Mouse (Mus musculus): ENCODE data around the gene Rnf130. TPM values are rescaled to one million over a fixed set of nuclear protein-coding genes. Genes with fewer than 3 reads are reported as not detected.
"Not testable (repeated sequence)": the region's sequence is repeated elsewhere in the genome, so short reads cannot be mapped to it uniquely, and the experiment has no call there.

Rnf130 gene
- polyA plus RNA-seq, 1 experiment from 2014 or later, result 75.0 TPM

DNA sequence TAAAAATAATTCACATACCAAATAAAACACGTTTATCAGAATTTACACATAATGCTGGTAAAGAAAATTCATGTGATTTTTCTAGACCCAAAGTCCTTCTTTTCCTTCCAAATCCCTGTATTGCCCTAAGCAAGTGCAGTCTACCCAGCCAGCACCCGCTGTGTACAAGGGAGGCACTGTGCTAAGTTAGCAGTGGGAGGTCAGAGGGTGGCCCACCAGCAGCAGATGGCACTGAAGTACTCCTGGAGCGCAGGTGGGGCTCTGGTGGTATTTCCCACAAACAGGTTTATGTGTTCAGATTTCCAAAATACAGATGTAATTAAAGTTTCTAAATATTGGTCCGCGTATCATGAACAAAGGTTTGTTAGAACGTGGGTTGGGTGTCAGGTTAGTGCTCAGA, 71.9 kb downstream of the Rnf130 start:
- Histone ChIP-seq H3K4me1 (ENCODE audit: insufficient read depth) (0 out of 2 replicates have a peak, but pooled peaks cover 3% of the 10 kb centered on the region), H3K27ac (ENCODE audit: low read depth) (no peak overlapping the region), H3K4me3 (ENCODE audit: low read depth, low read length) (no peak overlapping the region), H3K4me2 (ENCODE audit: low read depth, low read length) (no peak overlapping the region), H3K9me3 (ENCODE audit: low read length) (no peaks in the 10 kb centered on the region), H3K9ac (replicated peaks) (no peak overlapping the region), H3K36me3 (replicated peaks; ENCODE audit: insufficient read depth, low read length) (peaks cover 14% of the 10 kb centered on the region; the same call in 1 of the 2 replicates), H3K27me3 (ENCODE audit: insufficient read depth, low read length) (no peaks in the 10 kb centered on the region)
- WGBS (ENCODE audit: insufficient replicate concordance), result 84% methylated on average over 6 of the region's 6 CpGs
- TF ChIP-seq CTCF (IDR thresholded peaks at IDR 0.05; ENCODE audit: low read depth), result no peak
- TF ChIP-seq EP300 (IDR thresholded peaks at IDR 0.05; ENCODE audit: low read depth), result no peak
- ATAC-seq, result no peak
- no peak for DNase-seq

- H3K36me3 ChIP-seq (replicated peaks; ENCODE audit: insufficient read depth, low read length), result peaks cover 13% of the 10 kb centered on the region; the same call in 1 of the 2 replicates
- no peak for TF ChIP-seq CTCF (IDR thresholded peaks at IDR 0.05; ENCODE audit: low read depth)
- TF ChIP-seq EP300 (IDR thresholded peaks at IDR 0.05; ENCODE audit: low read depth), result no peak
- H3K27ac ChIP-seq (ENCODE audit: low read depth), result no peak overlapping the region
- no peaks in the 10 kb centered on the region for H3K27me3 ChIP-seq (ENCODE audit: insufficient read depth, low read length)
- H3K4me2 ChIP-seq (ENCODE audit: low read depth, low read length), result no peak overlapping the region
- DNase-seq (no peak), ATAC-seq (no peak)
- H3K9ac ChIP-seq (replicated peaks), result no peak overlapping the region
- H3K9me3 ChIP-seq (ENCODE audit: low read length), result no peaks in the 10 kb centered on the region
- WGBS (ENCODE audit: insufficient replicate concordance), result 61% methylated on average over 8 of the region's 8 CpGs
- H3K4me3 ChIP-seq (ENCODE audit: low read depth, low read length), result no peak overlapping the region
- 0 out of 2 replicates have a peak, but pooled peaks cover 6% of the 10 kb centered on the region for H3K4me1 ChIP-seq (ENCODE audit: insufficient read depth)
These were observed 73.9 kb downstream of the Rnf130 start for GRCm38 (mm10) chr11:50098961-50099481.

- no peak overlapping the region for H3K4me2 ChIP-seq (ENCODE audit: low read depth, low read length)
- H3K36me3 ChIP-seq (replicated peaks; ENCODE audit: insufficient read depth, low read length), result peaks cover 13% of the 10 kb centered on the region; the same call in 1 of the 2 replicates
These were observed 74.5 kb downstream of the Rnf130 start for GRCm38 (mm10) chr11:50099692-50100091.

DNA sequence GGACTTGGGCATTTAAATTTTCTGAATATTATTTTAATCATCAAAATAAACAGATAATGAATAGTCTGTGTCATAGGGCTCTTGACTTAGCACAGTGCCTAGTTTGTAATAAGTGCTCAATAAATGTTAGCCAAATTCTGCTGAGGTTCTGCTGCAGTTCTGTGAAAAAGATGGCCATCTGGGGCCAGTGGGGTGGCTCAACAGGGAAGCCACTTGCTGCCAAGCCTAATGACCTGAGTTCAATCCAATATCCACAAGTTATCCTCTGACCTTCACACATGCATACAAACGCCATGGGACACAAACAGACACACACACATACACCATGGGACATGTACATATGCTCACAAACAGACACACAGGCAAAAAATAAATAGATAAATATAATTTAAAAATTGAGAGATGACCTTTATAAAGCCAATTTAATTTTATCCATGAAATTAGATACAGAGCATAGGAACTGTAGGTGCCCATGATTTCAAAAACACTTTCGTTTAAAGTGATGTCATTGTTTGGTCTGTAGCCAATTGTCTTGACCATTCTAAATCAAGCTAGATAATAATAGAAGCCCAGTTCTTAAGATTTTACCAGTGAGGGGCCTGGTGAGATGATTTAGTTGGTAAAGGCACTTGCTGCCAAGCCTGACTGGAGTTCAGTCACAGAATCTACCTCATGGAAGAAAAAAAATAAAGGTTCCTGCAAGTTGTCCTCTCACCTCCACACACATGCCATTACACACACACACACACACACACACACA, 75.6 kb downstream of the Rnf130 start:
- no peak overlapping the region for H3K9ac ChIP-seq (replicated peaks)
- peaks cover 14% of the 10 kb centered on the region; the same call in 1 of the 2 replicates for H3K36me3 ChIP-seq (replicated peaks; ENCODE audit: insufficient read depth, low read length)
- ATAC-seq, result peak; percentile 87
- 0 out of 2 replicates have a peak overlapping the region, but pooled peaks have one; percentile 8 for H3K27ac ChIP-seq (ENCODE audit: low read depth)
- no peaks in the 10 kb centered on the region for H3K27me3 ChIP-seq (ENCODE audit: insufficient read depth, low read length)
- no peak overlapping the region for H3K4me3 ChIP-seq (ENCODE audit: low read depth, low read length)
- H3K4me2 ChIP-seq (ENCODE audit: low read depth, low read length), result no peak overlapping the region
- H3K4me1 ChIP-seq (ENCODE audit: insufficient read depth), result peaks cover 13% of the 10 kb centered on the region; the same call in 1 of the 2 replicates
- WGBS (ENCODE audit: insufficient replicate concordance), result 68% methylated on average over 2 of the region's 2 CpGs
- H3K9me3 ChIP-seq (ENCODE audit: low read length), result no peaks in the 10 kb centered on the region
- TF ChIP-seq EP300 (IDR thresholded peaks at IDR 0.05; ENCODE audit: low read depth) (no peak), CTCF (IDR thresholded peaks at IDR 0.05; ENCODE audit: low read depth) (no peak)
- no peak for DNase-seq

More at GRCm38 (mm10) chr11:50099692-50100091, 74.5 kb downstream of the Rnf130 start:
- TF ChIP-seq CTCF (IDR thresholded peaks at IDR 0.05; ENCODE audit: low read depth), result no peak
- Histone ChIP-seq H3K9me3 (ENCODE audit: low read length) (no peaks in the 10 kb centered on the region), H3K27me3 (ENCODE audit: insufficient read depth, low read length) (no peaks in the 10 kb centered on the region), H3K27ac (ENCODE audit: low read depth) (no peak overlapping the region), H3K4me3 (ENCODE audit: low read depth, low read length) (no peak overlapping the region), H3K9ac (replicated peaks) (no peak overlapping the region), H3K4me1 (ENCODE audit: insufficient read depth) (peaks cover 11% of the 10 kb centered on the region; the same call in 1 of the 2 replicates)
- ATAC-seq (peak; percentile 28; the same call in 1 of the 2 replicates), DNase-seq (no peak)
- 72% methylated on average over 2 of the region's 2 CpGs for WGBS (ENCODE audit: insufficient replicate concordance)

DNA sequence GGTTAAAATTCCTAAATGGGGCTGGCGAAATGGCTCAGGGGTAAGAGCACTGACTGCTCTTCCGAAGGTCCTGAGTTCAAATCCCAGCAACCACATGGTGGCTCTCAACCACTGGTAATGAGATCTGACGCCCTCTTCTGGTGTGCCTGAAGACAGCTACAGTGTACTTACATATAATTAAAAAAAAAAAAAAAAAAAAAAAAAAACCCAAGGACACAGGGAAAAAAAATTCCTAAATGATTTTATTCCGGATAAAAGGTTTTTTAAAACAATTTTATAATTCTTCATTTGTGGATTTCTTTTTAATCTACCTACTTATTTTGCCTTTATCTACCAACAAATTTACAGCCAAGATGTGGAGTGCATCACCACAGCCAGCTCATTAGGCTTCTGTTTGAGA, 76.8 kb downstream of the Rnf130 start:
- not testable (repeated sequence) for ATAC-seq; H3K9ac ChIP-seq (replicated peaks); H3K4me3 ChIP-seq (ENCODE audit: low read depth, low read length); H3K9me3 ChIP-seq (ENCODE audit: low read length); H3K4me2 ChIP-seq (ENCODE audit: low read depth, low read length); DNase-seq; H3K27me3 ChIP-seq (ENCODE audit: insufficient read depth, low read length); H3K36me3 ChIP-seq (replicated peaks; ENCODE audit: insufficient read depth, low read length); H3K27ac ChIP-seq (ENCODE audit: low read depth)
- H3K4me1 ChIP-seq (ENCODE audit: insufficient read depth), result peaks cover 22% of the 10 kb centered on the region
- WGBS (ENCODE audit: insufficient replicate concordance), result 78% methylated on average over 4 of the region's 4 CpGs

DNA sequence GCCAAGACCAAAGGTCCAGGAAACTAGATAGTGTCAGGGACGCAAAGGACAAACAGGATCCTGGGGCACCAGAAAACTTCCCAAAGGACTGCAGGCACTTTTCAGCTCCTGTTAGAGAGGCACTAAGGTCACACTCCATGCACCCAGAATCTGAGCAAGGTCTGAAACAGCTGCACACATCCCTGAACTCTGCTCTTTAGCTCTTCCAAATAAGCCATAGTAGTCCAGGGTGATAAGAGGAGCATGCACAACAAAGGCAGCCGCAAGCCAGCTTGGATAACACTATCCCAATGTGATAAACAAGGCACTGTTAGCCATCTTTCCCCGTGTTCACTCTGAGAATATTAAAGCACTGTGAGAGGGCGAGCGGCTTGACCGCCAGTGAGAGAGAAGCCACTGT, 78.9 kb downstream of the Rnf130 start:
- no peak overlapping the region for H3K9ac ChIP-seq (replicated peaks)
- no peaks in the 10 kb centered on the region for H3K27me3 ChIP-seq (ENCODE audit: insufficient read depth, low read length)
- peaks cover 31% of the 10 kb centered on the region for H3K4me1 ChIP-seq (ENCODE audit: insufficient read depth)
- WGBS (ENCODE audit: insufficient replicate concordance), result 65% methylated on average over 6 of the region's 6 CpGs
- no peaks in the 10 kb centered on the region for H3K9me3 ChIP-seq (ENCODE audit: low read length)
- peaks cover 3% of the 10 kb centered on the region; the same call in 1 of the 2 replicates for H3K36me3 ChIP-seq (replicated peaks; ENCODE audit: insufficient read depth, low read length)
- H3K4me3 ChIP-seq (ENCODE audit: low read depth, low read length), result no peak overlapping the region
- no peak for ATAC-seq
- H3K27ac ChIP-seq (ENCODE audit: low read depth), result 0 out of 2 replicates have a peak overlapping the region, but pooled peaks have one; percentile 16
- H3K4me2 ChIP-seq (ENCODE audit: low read depth, low read length), result no peak overlapping the region
- no peak for TF ChIP-seq EP300 (IDR thresholded peaks at IDR 0.05; ENCODE audit: low read depth)
- TF ChIP-seq CTCF (IDR thresholded peaks at IDR 0.05; ENCODE audit: low read depth), result no peak
- no peak for DNase-seq

Data from liver, postnatal 0 days (tissue).